Mouse (Mus musculus): ENCODE results near the gene Utp11. TPM values are rescaled to one million over a fixed set of nuclear protein-coding genes. Genes with fewer than 3 reads are reported as not detected.

Gene Utp11
- polyA plus RNA-seq, 1 experiment from 2014 or later, result 23.4 TPM

DNA sequence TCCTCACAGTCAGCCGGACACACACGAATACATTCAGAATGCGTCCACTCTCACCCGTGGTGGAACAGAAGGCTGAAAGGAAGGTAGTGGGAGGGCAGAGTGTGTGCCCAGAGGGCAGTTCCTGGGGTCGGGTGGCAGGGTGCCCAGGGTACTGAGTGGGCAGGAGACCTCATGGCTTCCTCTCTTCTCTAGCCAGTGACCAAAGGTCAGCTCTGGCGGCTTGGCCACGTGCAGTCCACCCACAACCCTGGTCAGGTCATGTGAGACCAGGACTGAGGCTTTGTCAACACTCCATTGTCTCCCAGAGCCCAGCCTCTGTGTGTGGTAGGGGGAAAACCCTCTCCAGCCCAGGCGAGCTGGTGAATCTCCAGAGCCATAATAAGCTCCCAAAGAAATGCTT lies 23.2 kb downstream of the Utp11 start:
- Histone ChIP-seq H3K4me3 (replicated peaks) (no peak overlapping the region), H3K4me2 (no peak overlapping the region), H3K4me1 (replicated peaks) (no peaks in the 10 kb centered on the region), H3K9ac (no peak overlapping the region), H3K27ac (replicated peaks) (no peak overlapping the region), H3K36me3 (replicated peaks) (no peaks in the 10 kb centered on the region), H3K27me3 (peaks cover 92% of the 10 kb centered on the region), H3K9me3 (replicated peaks) (no peaks in the 10 kb centered on the region)
- WGBS (ENCODE audit: insufficient replicate concordance), result 51% methylated on average over 8 of the region's 8 CpGs
- ATAC-seq (ENCODE audit: insufficient read depth), result no peak

DNA sequence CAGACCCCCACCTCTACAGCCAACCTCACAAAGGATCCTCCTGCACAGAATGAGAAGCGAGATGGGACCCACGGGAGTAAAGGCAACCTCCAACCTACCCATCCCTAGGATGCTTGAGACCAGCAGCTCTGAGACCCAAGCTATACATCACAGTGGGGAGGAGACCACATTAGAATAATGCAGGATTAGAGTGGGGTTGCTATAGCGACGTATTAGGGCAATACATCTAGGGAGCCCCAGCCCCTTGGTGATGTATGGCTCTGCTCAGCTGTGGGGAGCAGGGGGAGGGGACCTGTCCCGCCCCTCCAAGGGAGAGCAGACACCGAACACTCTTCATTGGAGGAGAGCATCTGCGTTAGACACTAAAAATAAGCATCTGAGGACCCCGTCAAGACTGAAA lies 25.3 kb downstream of the Utp11 start:
- Histone ChIP-seq H3K4me2 (no peak overlapping the region), H3K4me1 (replicated peaks) (no peaks in the 10 kb centered on the region), H3K9ac (no peak overlapping the region), H3K36me3 (replicated peaks) (no peaks in the 10 kb centered on the region), H3K9me3 (replicated peaks) (no peaks in the 10 kb centered on the region), H3K27me3 (peaks cover 96% of the 10 kb centered on the region), H3K27ac (replicated peaks) (no peak overlapping the region), H3K4me3 (replicated peaks) (no peak overlapping the region)
- 20% methylated on average over 8 of the region's 8 CpGs for WGBS (ENCODE audit: insufficient replicate concordance)
- no peak for ATAC-seq (ENCODE audit: insufficient read depth)

DNA sequence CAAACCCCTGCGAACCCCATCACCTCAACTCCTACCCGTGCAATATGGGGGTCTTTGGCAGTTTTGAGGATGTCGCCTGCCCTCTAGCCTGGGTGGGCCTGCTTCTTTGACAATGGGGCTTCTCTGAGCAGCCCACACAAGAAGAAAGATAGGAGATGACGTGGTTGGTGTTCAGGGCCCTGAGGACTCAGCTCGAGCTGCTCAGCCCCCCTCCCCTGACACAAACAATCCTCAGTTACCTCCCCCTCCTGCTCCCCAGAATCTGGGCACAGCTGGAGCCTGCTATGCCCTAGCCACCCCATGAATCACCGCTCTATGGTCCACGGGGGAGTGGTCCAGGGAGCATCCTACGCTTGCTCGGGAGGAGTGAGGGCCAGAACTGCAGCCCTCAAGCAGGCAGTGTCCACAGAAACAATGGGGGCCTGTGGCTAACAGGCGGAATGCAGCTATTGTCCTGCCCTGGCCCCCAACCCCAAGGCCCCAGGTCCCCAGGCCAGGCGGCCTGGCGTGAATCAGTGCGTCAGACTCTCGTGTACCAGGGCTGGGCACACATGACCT lies 25.8 kb downstream of the Utp11 start:
- Histone ChIP-seq H3K27ac (replicated peaks) (no peak overlapping the region), H3K9me3 (replicated peaks) (no peaks in the 10 kb centered on the region), H3K4me1 (replicated peaks) (no peaks in the 10 kb centered on the region), H3K36me3 (replicated peaks) (no peaks in the 10 kb centered on the region), H3K4me3 (replicated peaks) (no peak overlapping the region), H3K9ac (no peak overlapping the region), H3K4me2 (no peak overlapping the region), H3K27me3 (peaks cover 96% of the 10 kb centered on the region)
- ATAC-seq (ENCODE audit: insufficient read depth), result no peak
- WGBS (ENCODE audit: insufficient replicate concordance), result 34% methylated on average over 14 of the region's 14 CpGs

GRCm38 (mm10) chr4:124664604-124665003 lies 28.8 kb downstream of the Utp11 start:
- Histone ChIP-seq H3K27ac (replicated peaks) (no peak overlapping the region), H3K27me3 (peaks cover 97% of the 10 kb centered on the region), H3K9me3 (replicated peaks) (no peaks in the 10 kb centered on the region), H3K4me1 (replicated peaks) (no peaks in the 10 kb centered on the region), H3K4me2 (no peak overlapping the region), H3K9ac (no peak overlapping the region), H3K36me3 (replicated peaks) (no peaks in the 10 kb centered on the region), H3K4me3 (replicated peaks) (no peak overlapping the region)
- ATAC-seq (ENCODE audit: insufficient read depth), result no peak
- 62% methylated on average over 15 of the region's 15 CpGs for WGBS (ENCODE audit: insufficient replicate concordance)

GRCm38 (mm10) chr4:124664185-124664584 lies 29.2 kb downstream of the Utp11 start:
- Histone ChIP-seq H3K9me3 (replicated peaks) (no peaks in the 10 kb centered on the region), H3K9ac (no peak overlapping the region), H3K4me3 (replicated peaks) (no peak overlapping the region), H3K27me3 (peaks cover 98% of the 10 kb centered on the region), H3K4me1 (replicated peaks) (no peaks in the 10 kb centered on the region; the same call in 1 of the 2 replicates), H3K4me2 (no peak overlapping the region), H3K36me3 (replicated peaks) (no peaks in the 10 kb centered on the region), H3K27ac (replicated peaks) (no peak overlapping the region)
- WGBS (ENCODE audit: insufficient replicate concordance), result 62% methylated on average over 9 of the region's 9 CpGs
- ATAC-seq (ENCODE audit: insufficient read depth), result no peak

GRCm38 (mm10) chr4:124663034-124663433 lies 30.4 kb downstream of the Utp11 start:
- Histone ChIP-seq H3K4me1 (replicated peaks) (peaks cover 9% of the 10 kb centered on the region), H3K9me3 (replicated peaks) (no peaks in the 10 kb centered on the region), H3K4me2 (no peak overlapping the region), H3K36me3 (replicated peaks) (no peaks in the 10 kb centered on the region), H3K27ac (replicated peaks) (no peak overlapping the region), H3K27me3 (peaks cover 98% of the 10 kb centered on the region), H3K9ac (no peak overlapping the region), H3K4me3 (replicated peaks) (no peak overlapping the region)
- WGBS (ENCODE audit: insufficient replicate concordance), result 27% methylated on average over 3 of the region's 3 CpGs
- ATAC-seq (ENCODE audit: insufficient read depth), result no peak

- no peak overlapping the region for H3K4me2 ChIP-seq
- ATAC-seq (ENCODE audit: insufficient read depth), result no peak
- WGBS (ENCODE audit: insufficient replicate concordance), result 26% methylated on average over 3 of the region's 3 CpGs
- no peaks in the 10 kb centered on the region for H3K9me3 ChIP-seq (replicated peaks)
- peaks cover 26% of the 10 kb centered on the region for H3K4me1 ChIP-seq (replicated peaks)
- no peak overlapping the region for H3K9ac ChIP-seq
- H3K27me3 ChIP-seq, result peaks cover 100% of the 10 kb centered on the region
- H3K36me3 ChIP-seq (replicated peaks), result no peaks in the 10 kb centered on the region
- H3K4me3 ChIP-seq (replicated peaks), result no peak overlapping the region
- no peak overlapping the region for H3K27ac ChIP-seq (replicated peaks)
Observed at GRCm38 (mm10) chr4:124660603-124661002, 32.8 kb downstream of the Utp11 start.

DNA sequence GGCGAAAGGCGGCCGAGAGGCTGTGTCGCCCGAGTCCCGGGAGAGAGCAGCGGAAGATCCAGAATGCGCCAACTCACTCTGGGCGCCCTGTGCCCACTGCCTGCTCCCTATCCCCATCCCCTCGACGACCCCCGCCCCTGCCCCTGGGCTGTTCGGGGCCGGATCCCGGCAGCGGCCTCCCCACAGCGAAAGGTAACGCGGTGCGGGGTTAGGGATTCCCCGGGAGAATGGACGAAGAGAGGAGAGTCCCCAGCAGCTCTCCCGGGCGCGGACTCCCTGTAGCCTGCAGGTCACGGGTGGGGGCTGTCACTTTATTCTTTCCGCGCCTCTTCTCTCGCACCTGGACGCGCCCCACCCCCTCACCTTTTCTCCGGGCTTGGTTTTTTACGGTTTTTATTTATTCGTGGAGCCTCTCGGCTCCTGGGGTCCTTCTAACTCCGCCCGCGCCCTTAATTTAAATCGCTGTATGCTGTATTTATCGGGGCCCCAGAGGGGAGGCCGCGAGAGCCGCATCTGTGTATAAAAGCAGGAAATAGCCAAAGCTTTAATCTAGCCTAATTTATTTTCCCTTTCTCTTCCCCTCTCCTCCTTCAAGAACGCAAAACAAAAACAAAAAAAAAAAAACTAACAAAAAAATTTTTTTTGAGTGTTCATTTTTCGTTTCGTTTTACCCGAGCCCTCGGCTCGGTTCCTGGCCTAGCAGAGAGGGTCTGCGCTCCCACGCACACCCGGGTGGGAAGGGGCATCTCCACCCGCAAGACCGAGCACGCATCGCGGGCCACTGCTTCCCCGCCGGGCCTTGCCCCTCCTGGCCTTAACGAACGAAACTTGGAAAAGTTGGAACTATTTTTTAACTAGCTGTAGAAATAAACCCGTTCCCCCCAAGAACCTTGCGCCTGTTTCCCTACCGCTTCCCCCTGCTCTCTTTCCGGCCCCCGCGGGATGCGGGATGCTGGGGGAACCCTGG lies 33.9 kb downstream of the Utp11 start:
- H3K9me3 ChIP-seq (replicated peaks), result no peaks in the 10 kb centered on the region
- WGBS (ENCODE audit: insufficient replicate concordance), result 3% methylated on average over 68 of the region's 68 CpGs
- peaks cover 26% of the 10 kb centered on the region for H3K4me1 ChIP-seq (replicated peaks)
- H3K27me3 ChIP-seq, result peaks cover 100% of the 10 kb centered on the region
- H3K27ac ChIP-seq (replicated peaks), result no peak overlapping the region
- H3K9ac ChIP-seq, result no peak overlapping the region
- H3K4me2 ChIP-seq, result no peak overlapping the region
- H3K4me3 ChIP-seq (replicated peaks), result 0 out of 2 replicates have a peak overlapping the region, but pooled peaks have one; percentile 4
- H3K36me3 ChIP-seq (replicated peaks), result no peaks in the 10 kb centered on the region
- no peak for ATAC-seq (ENCODE audit: insufficient read depth)

- 3% methylated on average over 39 of the region's 39 CpGs for WGBS (ENCODE audit: insufficient replicate concordance)
- no peak for ATAC-seq (ENCODE audit: insufficient read depth)
- H3K9ac ChIP-seq, result no peak overlapping the region
- H3K36me3 ChIP-seq (replicated peaks), result no peaks in the 10 kb centered on the region
- peaks cover 26% of the 10 kb centered on the region for H3K4me1 ChIP-seq (replicated peaks)
- peak overlapping the region; percentile 57 for H3K4me3 ChIP-seq (replicated peaks)
- H3K27ac ChIP-seq (replicated peaks), result no peak overlapping the region
- peaks cover 100% of the 10 kb centered on the region for H3K27me3 ChIP-seq
- H3K9me3 ChIP-seq (replicated peaks), result no peaks in the 10 kb centered on the region
- H3K4me2 ChIP-seq, result 0 out of 2 replicates have a peak overlapping the region, but pooled peaks have one; percentile 5
Observed at GRCm38 (mm10) chr4:124658412-124658851, 35.0 kb downstream of the Utp11 start.

DNA sequence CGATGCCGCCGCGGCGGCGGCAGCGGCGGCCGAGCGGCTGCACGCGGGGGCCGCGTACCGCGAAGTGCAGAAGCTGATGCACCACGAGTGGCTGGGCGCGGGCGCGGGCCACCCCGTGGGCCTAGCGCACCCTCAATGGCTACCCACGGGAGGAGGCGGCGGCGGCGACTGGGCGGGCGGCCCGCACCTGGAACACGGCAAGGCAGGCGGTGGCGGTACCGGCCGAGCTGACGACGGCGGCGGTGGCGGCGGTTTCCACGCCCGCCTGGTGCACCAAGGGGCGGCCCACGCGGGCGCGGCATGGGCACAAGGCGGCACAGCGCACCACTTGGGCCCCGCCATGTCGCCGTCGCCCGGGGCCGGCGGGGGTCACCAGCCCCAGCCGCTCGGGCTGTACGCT lies 35.6 kb downstream of the Utp11 start:
- Histone ChIP-seq H3K27me3 (peaks cover 100% of the 10 kb centered on the region), H3K9me3 (replicated peaks) (no peaks in the 10 kb centered on the region), H3K36me3 (replicated peaks) (no peaks in the 10 kb centered on the region), H3K9ac (no peak overlapping the region), H3K27ac (replicated peaks) (no peak overlapping the region), H3K4me3 (replicated peaks) (peak overlapping the region; percentile 57), H3K4me2 (peak overlapping the region; percentile 76), H3K4me1 (replicated peaks) (peaks cover 26% of the 10 kb centered on the region)
- WGBS (ENCODE audit: insufficient replicate concordance), result 3% methylated on average over 57 of the region's 61 CpGs
- no peak for ATAC-seq (ENCODE audit: insufficient read depth)

- H3K4me2 ChIP-seq, result peak overlapping the region; percentile 76
- H3K4me3 ChIP-seq (replicated peaks), result peak overlapping the region; percentile 57
- under 1% methylated on average over 88 of the region's 92 CpGs for WGBS (ENCODE audit: insufficient replicate concordance)
Observed at GRCm38 (mm10) chr4:124656854-124657650, 36.3 kb downstream of the Utp11 start.

More at GRCm38 (mm10) chr4:124656854-124657650, 36.3 kb downstream of the Utp11 start:
- Histone ChIP-seq H3K36me3 (replicated peaks) (no peaks in the 10 kb centered on the region), H3K9me3 (replicated peaks) (no peaks in the 10 kb centered on the region), H3K4me1 (replicated peaks) (peaks cover 26% of the 10 kb centered on the region), H3K27me3 (peaks cover 100% of the 10 kb centered on the region), H3K9ac (no peak overlapping the region), H3K27ac (replicated peaks) (no peak overlapping the region)
- ATAC-seq (ENCODE audit: insufficient read depth), result peak; percentile 80

All from liver, embryonic 15.5 days (tissue).